Mouse (Mus musculus) bone marrow, adult 2 months (tissue): Measurements from ENCODE around the gene Scml4. TPM values are rescaled to one million over a fixed set of nuclear protein-coding genes. Genes with fewer than 3 reads are reported as not detected.
A peak's percentile ranks its signal among the peaks of the same experiment; 100 is the strongest.

Source experiments
- H3K27ac ChIP-seq: fragments of 200-500 bp; 2 replicates; pipeline ENCODE4 v1.5.1; 2012; ENCODE audit warnings: low read depth, mild to moderate bottlenecking, control low read depth, inconsistent platforms, low read length; ENCODE audit not compliant: control insufficient read depth, poor library complexity, insufficient read depth
- H3K4me1 ChIP-seq: fragments of 200-500 bp; 2 replicates; pipeline ENCODE4 v1.6.1; 2011; ENCODE audit warnings: low read length; ENCODE audit not compliant: control insufficient read depth, insufficient read depth
- H3K4me3 ChIP-seq: fragments of 200-500 bp; replicated peaks from 2 replicates; pipeline ENCODE3; 2011; ENCODE audit warnings: mild to moderate bottlenecking, low read depth, low read length, control low read depth; ENCODE audit not compliant: control insufficient read depth
- CTCF ChIP-seq: fragments of 200-500 bp; IDR thresholded peaks from 2 replicates; pipeline ENCODE4 v1.5.1; 2011; ENCODE audit warnings: low read length, control low read depth; ENCODE audit not compliant: control insufficient read depth, insufficient read depth
- POLR2A ChIP-seq: fragments of 200-500 bp; IDR thresholded peaks from 2 replicates; pipeline ENCODE4 v1.6.1; 2011; ENCODE audit warnings: low read depth, mild to moderate bottlenecking, control low read depth, low read length, borderline replicate concordance; ENCODE audit not compliant: control insufficient read depth
- WGBS: fragments of 180-500 bp; shearing (Covaris S2); methylation state at CpG from one replicate; pipeline ENCODE4 v1.1.7; 2018; 5-methylcytosine and 5-hydroxymethylcytosine counted together
- polyA plus RNA-seq: library from polyadenylated mRNA; stranded (reverse); fragments of >200 nt; gene quantifications from 2 replicates; pipeline ENCODE4 v1.2.4, GENCODE M21; 2011; ENCODE audit warnings: low replicate concordance; ENCODE audit not compliant: missing spikeins, insufficient read depth, insufficient read length

Gene Scml4
- polyA plus RNA-seq, 1 experiment, result 3.7 TPM

DNA sequence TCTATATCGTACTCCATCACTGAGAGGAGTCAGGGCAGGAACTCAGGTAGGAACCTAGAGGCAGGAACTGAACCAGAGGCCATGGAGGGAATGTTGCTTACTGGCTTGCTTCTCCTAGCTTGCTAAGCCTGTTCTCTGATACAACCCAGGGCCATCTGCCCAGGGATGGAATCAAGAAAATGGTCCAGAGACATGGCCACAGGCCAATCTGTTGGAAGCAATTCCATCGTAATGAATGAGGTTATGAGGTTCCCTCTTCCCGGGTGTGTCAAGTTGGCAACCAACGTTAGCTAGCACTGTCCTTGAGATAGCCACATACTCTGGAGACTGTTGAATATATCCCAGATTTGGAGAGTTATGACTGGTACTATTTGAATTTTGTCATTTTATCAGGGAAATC, 37.0 kb downstream of the Scml4 start:
- Histone ChIP-seq H3K4me1 (peaks cover 11% of the 10 kb centered on the region), H3K4me3 (no peak overlapping the region), H3K27ac (peak overlapping the region; percentile 77)
- TF ChIP-seq POLR2A, result no peak
- WGBS, result 43% methylated on average over 4 of the region's 4 CpGs

DNA sequence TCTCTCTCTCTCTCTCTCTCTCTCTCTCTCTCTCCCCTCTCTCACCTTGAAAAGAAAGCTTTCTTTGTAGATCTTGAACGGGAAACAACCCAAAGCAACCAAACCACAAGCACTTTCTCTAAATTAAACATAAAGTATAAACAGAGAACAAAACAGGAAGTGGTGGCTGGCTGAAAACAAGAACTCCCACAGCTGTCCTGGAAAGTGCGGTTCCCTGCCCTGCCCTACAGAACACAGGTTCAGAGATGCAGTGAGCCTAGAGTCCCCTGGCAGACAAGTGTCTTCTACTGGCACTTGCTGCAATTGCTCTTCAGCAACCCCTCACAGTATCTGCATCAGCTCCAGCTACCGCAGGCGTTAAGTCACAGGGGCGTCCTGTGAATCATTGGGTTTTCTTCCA, 37.5 kb downstream of the Scml4 start:
- peaks cover 14% of the 10 kb centered on the region for H3K4me1 ChIP-seq
- no peak overlapping the region for H3K4me3 ChIP-seq
- H3K27ac ChIP-seq, result peak overlapping the region; percentile 83
- WGBS, result 6% methylated on average over 5 of the region's 5 CpGs
- TF ChIP-seq CTCF, result no peak
- TF ChIP-seq POLR2A, result no peak

DNA sequence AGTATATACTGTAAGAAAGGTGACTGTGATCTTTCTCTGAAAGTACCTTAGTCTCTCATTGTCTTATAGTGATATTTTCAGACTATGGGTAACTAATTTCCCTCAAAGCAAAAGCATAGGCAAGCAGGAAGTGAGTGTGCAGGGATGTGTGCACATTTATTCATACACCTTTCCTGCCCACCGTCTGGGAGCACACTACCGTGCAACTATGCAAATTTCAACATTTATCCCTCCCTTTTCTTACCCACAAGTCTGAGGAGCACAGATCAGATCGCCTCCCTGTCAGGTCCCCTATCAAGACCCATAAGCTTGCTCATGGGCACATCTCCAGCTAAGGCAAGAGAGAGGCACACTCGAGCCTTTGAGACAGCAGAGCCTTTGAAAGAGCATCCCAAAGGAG, 41.2 kb downstream of the Scml4 start:
- Histone ChIP-seq H3K27ac (peak overlapping the region; percentile 14; the same call in 1 of the 2 replicates), H3K4me3 (peak overlapping the region; percentile 6), H3K4me1 (peaks cover 16% of the 10 kb centered on the region)
- TF ChIP-seq CTCF (no peak), POLR2A (no peak)
- WGBS, result 17% methylated on average over 4 of the region's 4 CpGs

DNA sequence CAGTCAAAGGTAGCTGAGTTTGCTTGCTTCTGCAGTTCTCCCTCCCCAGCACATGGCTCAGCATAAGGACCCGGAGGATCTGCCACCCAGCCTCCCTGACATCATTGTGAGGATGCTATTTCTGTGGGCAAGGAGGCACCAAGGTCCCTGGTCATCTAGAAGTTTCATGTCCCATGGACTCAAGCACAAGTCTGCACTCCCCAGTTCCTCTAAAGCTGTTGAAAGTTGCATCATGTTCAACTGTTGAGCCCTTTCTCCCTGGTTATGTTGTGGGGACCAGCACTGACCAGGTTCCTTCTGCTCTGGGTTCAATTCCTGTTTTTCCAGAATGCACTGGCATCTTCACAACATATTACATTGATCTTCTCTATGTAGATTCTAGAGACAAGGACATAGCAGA, 42.9 kb downstream of the Scml4 start:
- Histone ChIP-seq H3K27ac (no peak overlapping the region), H3K4me1 (peaks cover 11% of the 10 kb centered on the region), H3K4me3 (no peak overlapping the region)
- 53% methylated on average over 1 of the region's 1 CpGs for WGBS
- TF ChIP-seq POLR2A (no peak), CTCF (no peak)

DNA sequence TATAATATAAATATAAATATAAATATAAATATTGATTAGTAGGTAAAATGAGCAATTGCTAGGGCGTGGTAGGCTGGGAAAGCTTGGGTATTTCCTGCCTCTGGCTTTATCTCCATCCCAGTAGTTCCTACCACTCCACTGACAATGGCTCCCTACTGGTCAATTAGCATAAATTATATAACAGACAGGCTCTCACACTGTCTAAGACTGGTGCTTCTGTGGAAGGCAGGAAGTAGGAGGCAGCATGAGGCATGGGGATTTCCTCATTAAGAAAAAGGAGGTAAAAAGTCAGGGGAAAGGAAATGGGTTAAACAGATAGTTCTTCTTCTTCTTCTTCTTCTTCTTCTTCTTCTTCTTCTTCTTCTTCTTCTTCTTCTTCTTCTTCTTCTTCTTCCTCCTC, 48.4 kb downstream of the Scml4 start:
- whole genome bisulfite sequencing, result 93% methylated on average over 1 of the region's 1 CpGs
- Histone ChIP-seq H3K4me3 (no peak overlapping the region), H3K27ac (no peak overlapping the region), H3K4me1 (no peaks in the 10 kb centered on the region)
- no peak for TF ChIP-seq POLR2A
- no peak for TF ChIP-seq CTCF

DNA sequence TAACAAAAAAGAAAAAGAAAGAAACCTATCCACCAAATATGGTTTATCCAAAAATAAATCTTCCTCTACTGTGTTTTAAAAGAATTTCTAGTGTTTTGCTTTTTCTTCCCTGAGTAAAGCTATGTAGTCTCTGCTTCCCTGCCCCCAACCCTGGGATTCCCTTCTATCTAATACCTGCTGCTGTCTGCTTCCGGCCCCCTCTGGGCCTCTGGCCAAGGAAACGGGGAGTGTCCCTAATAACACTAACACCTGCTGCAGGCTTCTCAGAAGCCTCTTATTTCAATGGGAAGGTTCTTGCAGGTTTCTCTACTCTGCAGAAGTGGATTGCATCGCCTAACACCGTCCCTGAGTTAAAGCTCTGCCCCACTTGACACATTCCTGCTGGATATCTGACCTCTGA, 50.4 kb downstream of the Scml4 start:
- WGBS, result 71% methylated on average over 4 of the region's 4 CpGs

DNA sequence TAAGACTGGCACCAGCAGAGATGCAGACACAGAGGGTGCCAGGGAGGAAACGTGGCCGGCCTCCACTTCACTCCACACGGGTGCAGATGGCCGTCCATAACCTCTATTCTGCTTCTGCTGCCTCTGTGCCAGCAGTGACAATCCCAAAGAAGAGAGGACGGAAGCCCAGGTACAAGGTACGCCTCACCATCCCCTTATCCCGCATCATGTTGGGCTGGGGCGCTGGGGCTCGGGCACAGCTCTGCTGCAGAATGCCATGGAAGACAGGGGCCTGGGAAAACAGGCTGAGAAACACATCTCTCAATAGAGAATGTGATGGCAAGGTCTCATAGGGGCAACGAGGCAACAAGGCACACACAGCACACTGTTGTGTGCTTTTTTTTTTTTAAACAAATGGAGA, 51.9 kb downstream of the Scml4 start:
- Histone ChIP-seq H3K27ac (no peak overlapping the region), H3K4me1 (no peaks in the 10 kb centered on the region), H3K4me3 (no peak overlapping the region)
- 88% methylated on average over 10 of the region's 10 CpGs for WGBS
- TF ChIP-seq CTCF, result no peak
- no peak for TF ChIP-seq POLR2A

More for the DNA sequence above, 50.4 kb downstream of the Scml4 start:
- Histone ChIP-seq H3K4me1 (no peaks in the 10 kb centered on the region), H3K4me3 (no peak overlapping the region), H3K27ac (no peak overlapping the region)
- no peak for TF ChIP-seq POLR2A
- TF ChIP-seq CTCF, result no peak

DNA sequence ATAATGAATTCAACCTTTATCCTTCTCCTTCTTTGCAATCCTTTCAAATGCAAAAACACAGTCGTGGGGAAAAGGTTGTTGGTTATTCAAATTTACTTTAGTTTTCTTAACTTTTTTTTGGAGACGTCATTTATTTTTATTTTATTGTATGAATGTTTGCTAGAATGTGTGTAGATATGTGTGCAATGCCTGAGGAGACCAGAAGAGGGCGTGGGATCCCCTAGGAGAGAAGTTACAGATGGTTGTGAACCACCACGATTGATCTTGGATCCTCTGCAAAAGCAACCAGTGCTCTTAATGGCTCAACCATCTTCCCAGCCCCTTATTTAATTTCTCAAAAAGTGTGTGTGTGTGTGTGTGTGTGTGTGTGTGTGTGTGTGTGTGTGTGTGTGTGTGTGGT, 53.0 kb downstream of the Scml4 start:
- no peak overlapping the region for H3K27ac ChIP-seq
- TF ChIP-seq CTCF (no peak), POLR2A (no peak)
- H3K4me1 ChIP-seq, result no peaks in the 10 kb centered on the region
- 65% methylated on average over 4 of the region's 4 CpGs for WGBS
- no peak overlapping the region for H3K4me3 ChIP-seq

DNA sequence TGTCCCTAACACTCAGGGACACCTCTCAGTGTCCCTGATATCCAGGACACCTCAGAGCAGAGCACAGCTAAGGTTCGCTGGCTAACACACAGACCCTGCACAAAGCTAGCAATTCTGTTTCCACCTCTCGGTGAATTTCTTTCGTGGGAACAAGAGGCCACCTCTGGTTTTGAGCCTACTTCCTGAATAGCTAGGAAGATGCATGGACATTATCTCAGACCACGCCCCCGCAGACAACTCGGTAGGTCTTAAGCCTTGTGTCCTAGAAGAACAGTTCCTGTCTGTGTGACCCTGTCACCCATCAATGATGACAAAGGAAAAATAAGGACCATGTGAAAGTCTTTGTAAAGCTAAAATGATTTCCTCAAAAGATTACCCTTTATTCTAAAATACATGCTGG, 54.0 kb downstream of the Scml4 start:
- H3K4me3 ChIP-seq, result no peak overlapping the region
- H3K4me1 ChIP-seq, result no peaks in the 10 kb centered on the region
- WGBS, result 29% methylated on average over 6 of the region's 6 CpGs
- H3K27ac ChIP-seq, result no peak overlapping the region
- TF ChIP-seq POLR2A (no peak), CTCF (no peak)

DNA sequence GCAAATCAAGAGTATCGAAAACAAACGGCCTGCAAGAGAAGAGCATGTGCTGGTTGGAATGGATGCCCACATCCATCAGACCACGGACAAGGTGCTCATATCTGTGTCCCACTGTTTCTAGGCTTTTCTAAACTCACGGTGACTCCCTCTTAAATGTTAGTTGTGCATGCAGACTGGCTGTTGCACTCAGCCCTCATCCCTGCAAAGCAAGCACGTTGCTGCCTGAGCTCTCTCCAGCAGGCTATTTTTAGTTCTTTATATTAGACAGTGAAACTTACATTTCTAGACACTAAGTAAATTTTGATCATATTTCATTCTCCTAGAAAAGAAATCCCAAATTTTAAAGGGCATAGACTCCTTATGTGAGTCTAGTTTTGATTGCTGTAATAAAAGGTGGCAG, 57.2 kb downstream of the Scml4 start:
- TF ChIP-seq POLR2A, result no peak
- no peak for TF ChIP-seq CTCF
- H3K4me3 ChIP-seq, result no peak overlapping the region
- no peak overlapping the region for H3K27ac ChIP-seq
- H3K4me1 ChIP-seq, result no peaks in the 10 kb centered on the region
- WGBS, result 80% methylated on average over 5 of the region's 5 CpGs
